Mouse (Mus musculus) urinary bladder, postnatal 25 days (tissue): ENCODE data around the gene Cdk4.

Experiments
- DNase-seq: peaks from one replicate; pipeline ENCODE4 v3.0.0; 2022; ENCODE audit warnings: low spot score

Gene Cdk4

GRCm38 (mm10) chr10:127075080-127075479 is 11.7 kb downstream of the Cdk4 start, which contains the start of gene Agap2:
Gene Agap2 (plus strand): TSS chr10:127075284.
- no peak for DNase-seq

- no peak for DNase-seq
These were observed 12.3 kb downstream of the Cdk4 start for GRCm38 (mm10) chr10:127075651-127076050.

- no peak for DNase-seq
These were observed 12.7 kb downstream of the Cdk4 start for GRCm38 (mm10) chr10:127076082-127076481.

- DNase-seq: no peak
These were observed 14.2 kb downstream of the Cdk4 start for GRCm38 (mm10) chr10:127077515-127077914.

GRCm38 (mm10) chr10:127078001-127078676 is 14.8 kb downstream of the Cdk4 start:
- no peak for DNase-seq

GRCm38 (mm10) chr10:127078677-127079575 is 15.6 kb downstream of the Cdk4 start:
- no peak for DNase-seq

- DNase-seq: no peak
These were observed 16.5 kb downstream of the Cdk4 start for GRCm38 (mm10) chr10:127079665-127080391.

GRCm38 (mm10) chr10:127080901-127081780 is 17.8 kb downstream of the Cdk4 start:
- no peak for DNase-seq

- no peak for DNase-seq
These were observed 18.8 kb downstream of the Cdk4 start for GRCm38 (mm10) chr10:127081996-127082620.

- DNase-seq: no peak
These were observed 20.1 kb downstream of the Cdk4 start for GRCm38 (mm10) chr10:127083292-127083914.

- DNase-seq: no peak
These were observed 20.6 kb downstream of the Cdk4 start for GRCm38 (mm10) chr10:127083915-127084306.

- DNase-seq: no peak
These were observed 21.7 kb downstream of the Cdk4 start for GRCm38 (mm10) chr10:127085052-127085451.

- DNase-seq: no peak
These were observed 22.3 kb downstream of the Cdk4 start for GRCm38 (mm10) chr10:127085633-127086032.

- no peak for DNase-seq
These were observed 27.5 kb downstream of the Cdk4 start for GRCm38 (mm10) chr10:127090560-127091411.

GRCm38 (mm10) chr10:127091507-127092396 is 28.4 kb downstream of the Cdk4 start:
- DNase-seq: no peak

GRCm38 (mm10) chr10:127092742-127093141 is 29.4 kb downstream of the Cdk4 start:
- no peak for DNase-seq

GRCm38 (mm10) chr10:127094382-127094802 is 31.1 kb downstream of the Cdk4 start:
- no peak for DNase-seq

GRCm38 (mm10) chr10:127098514-127098913 is 35.2 kb downstream of the Cdk4 start:
- no peak for DNase-seq
